Mouse (Mus musculus): ENCODE data around the gene Col5a1. TPM values are rescaled to one million over a fixed set of nuclear protein-coding genes. Genes with fewer than 3 reads are reported as not detected.

Col5a1 gene
- polyA plus RNA-seq, 2 experiments = 6.2 to 6.8 TPM

DNA sequence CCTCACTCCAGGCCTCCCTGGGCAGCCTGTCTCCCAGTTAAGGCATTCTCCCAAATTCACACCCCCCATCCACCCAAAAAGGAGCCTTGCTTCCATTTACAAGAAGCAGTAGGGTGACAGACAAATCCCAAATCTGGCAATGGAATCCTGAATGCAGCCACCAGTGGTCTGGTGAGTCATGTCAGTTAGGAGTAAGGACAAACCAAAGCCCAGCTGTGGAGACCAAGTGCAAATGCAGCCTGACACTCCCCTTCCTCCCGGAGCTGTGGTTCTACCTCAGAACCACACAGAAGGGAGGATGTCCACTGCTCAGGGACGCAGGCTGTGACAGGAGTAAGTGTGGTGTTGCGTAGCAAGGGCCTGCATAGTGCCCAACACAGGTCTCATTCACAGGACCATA lies 11.6 kb upstream of the Col5a1 start:
- Histone ChIP-seq H3K4me3 (ENCODE audit: insufficient read depth in 1 of 2, low read depth in 2 of 2, low read length in 2 of 2) (no peak overlapping the region), H3K4me1 (replicated peaks; ENCODE audit: control insufficient read depth in 2 of 2, insufficient read depth in 2 of 2, low read length in 1 of 2) (peaks cover 0 to 7% of the 10 kb centered on the region in 2 experiments; a peak in 1 of 4 replicates), H3K36me3 (replicated peaks; ENCODE audit: control insufficient read depth, insufficient read depth, low read depth) (no peaks in the 10 kb centered on the region), H3K9ac (replicated peaks) (no peak overlapping the region), H3K9me3 (ENCODE audit: control insufficient read depth, low read length) (no peaks in the 10 kb centered on the region), H3K27ac (no peak overlapping the region), H3K27me3 (ENCODE audit: control insufficient read depth, insufficient read depth, low read length) (no peaks in the 10 kb centered on the region), H3K4me2 (ENCODE audit: low read depth) (no peak overlapping the region)
- TF ChIP-seq EP300 (IDR thresholded peaks at IDR 0.05; ENCODE audit: low read depth) (no peak), CTCF (IDR thresholded peaks at IDR 0.05; ENCODE audit: low read depth) (no peak)
- DNase-seq (ENCODE audit: low read depth in 3 of 3, low spot score in 3 of 3) (no peak), ATAC-seq (ENCODE audit: insufficient read depth) (no peak)
- 50% methylated on average over 3 of the region's 3 CpGs for WGBS (ENCODE audit: insufficient replicate concordance)

DNA sequence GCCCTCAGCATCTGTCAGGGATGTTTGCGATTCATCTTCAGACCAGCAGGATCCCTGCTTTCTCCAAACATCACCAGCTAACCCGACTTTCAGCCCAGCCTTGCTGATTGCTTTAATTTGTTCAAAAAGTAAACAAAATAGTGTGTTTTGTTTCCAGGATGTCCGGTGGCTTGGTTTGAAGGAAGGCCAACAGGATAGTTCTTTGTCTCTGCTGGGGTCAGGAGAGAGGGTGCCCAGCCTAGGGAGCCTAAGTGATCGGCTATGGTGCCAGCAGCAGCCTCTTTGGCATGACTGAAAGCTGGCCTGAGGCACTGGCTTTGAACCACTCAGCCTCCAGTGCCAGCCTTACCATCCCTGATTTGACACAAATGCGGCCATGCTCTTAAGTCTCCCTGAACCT lies 11.0 kb upstream of the Col5a1 start:
- no peaks in the 10 kb centered on the region for H3K27me3 ChIP-seq (ENCODE audit: control insufficient read depth, insufficient read depth, low read length)
- H3K27ac ChIP-seq = no peak overlapping the region
- no peak overlapping the region for H3K4me2 ChIP-seq (ENCODE audit: low read depth)
- peaks cover 0 to 7% of the 10 kb centered on the region in 2 experiments; a peak in 1 of 4 replicates for H3K4me1 ChIP-seq (replicated peaks; ENCODE audit: control insufficient read depth in 2 of 2, insufficient read depth in 2 of 2, low read length in 1 of 2)
- H3K9ac ChIP-seq (replicated peaks) = no peak overlapping the region
- no peak for DNase-seq (ENCODE audit: low read depth in 3 of 3, low spot score in 3 of 3)
- TF ChIP-seq CTCF (IDR thresholded peaks at IDR 0.05; ENCODE audit: low read depth) (no peak), EP300 (IDR thresholded peaks at IDR 0.05; ENCODE audit: low read depth) (no peak)
- no peaks in the 10 kb centered on the region for H3K36me3 ChIP-seq (replicated peaks; ENCODE audit: control insufficient read depth, insufficient read depth, low read depth)
- no peaks in the 10 kb centered on the region for H3K9me3 ChIP-seq (ENCODE audit: control insufficient read depth, low read length)
- no peak overlapping the region for H3K4me3 ChIP-seq (ENCODE audit: insufficient read depth in 1 of 2, low read depth in 2 of 2, low read length in 2 of 2)
- ATAC-seq (ENCODE audit: insufficient read depth) = no peak
- WGBS (ENCODE audit: insufficient replicate concordance) = 50% methylated on average over 5 of the region's 5 CpGs

DNA sequence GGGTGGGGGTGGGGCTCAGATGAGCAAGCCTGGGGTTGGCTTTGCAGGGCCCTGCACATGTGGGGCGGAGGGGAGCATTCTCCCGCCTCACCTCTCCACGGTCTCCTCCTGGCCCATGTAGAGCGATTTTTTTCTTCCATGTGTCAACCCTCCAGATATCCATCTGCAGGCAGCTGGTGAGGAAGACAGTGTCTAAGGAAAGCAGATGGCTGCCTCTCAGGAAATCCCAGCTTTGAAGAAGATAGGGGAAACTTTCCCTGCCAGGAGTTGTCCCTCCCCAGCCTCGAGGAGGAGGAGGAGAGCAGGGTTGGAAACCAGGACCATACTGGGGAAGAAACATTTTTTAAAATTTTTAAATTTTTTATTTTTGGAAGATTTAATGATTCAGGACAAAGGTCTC lies 10.4 kb upstream of the Col5a1 start:
- no peaks in the 10 kb centered on the region for H3K9me3 ChIP-seq (ENCODE audit: control insufficient read depth, low read length)
- no peak overlapping the region for H3K4me3 ChIP-seq (ENCODE audit: insufficient read depth in 1 of 2, low read depth in 2 of 2, low read length in 2 of 2)
- H3K27ac ChIP-seq = no peak overlapping the region
- WGBS (ENCODE audit: insufficient replicate concordance) = 58% methylated on average over 5 of the region's 5 CpGs
- no peak overlapping the region for H3K4me2 ChIP-seq (ENCODE audit: low read depth)
- DNase-seq (ENCODE audit: low read depth in 3 of 3, low spot score in 3 of 3) (no peak), ATAC-seq (ENCODE audit: insufficient read depth) (no peak)
- H3K27me3 ChIP-seq (ENCODE audit: control insufficient read depth, insufficient read depth, low read length) = no peaks in the 10 kb centered on the region
- no peaks in the 10 kb centered on the region for H3K36me3 ChIP-seq (replicated peaks; ENCODE audit: control insufficient read depth, insufficient read depth, low read depth)
- peaks cover 0 to 3% of the 10 kb centered on the region in 2 experiments; a peak in 1 of 4 replicates for H3K4me1 ChIP-seq (replicated peaks; ENCODE audit: control insufficient read depth in 2 of 2, insufficient read depth in 2 of 2, low read length in 1 of 2)
- no peak overlapping the region for H3K9ac ChIP-seq (replicated peaks)
- TF ChIP-seq EP300 (IDR thresholded peaks at IDR 0.05; ENCODE audit: low read depth) (no peak), CTCF (IDR thresholded peaks at IDR 0.05; ENCODE audit: low read depth) (no peak)

DNA sequence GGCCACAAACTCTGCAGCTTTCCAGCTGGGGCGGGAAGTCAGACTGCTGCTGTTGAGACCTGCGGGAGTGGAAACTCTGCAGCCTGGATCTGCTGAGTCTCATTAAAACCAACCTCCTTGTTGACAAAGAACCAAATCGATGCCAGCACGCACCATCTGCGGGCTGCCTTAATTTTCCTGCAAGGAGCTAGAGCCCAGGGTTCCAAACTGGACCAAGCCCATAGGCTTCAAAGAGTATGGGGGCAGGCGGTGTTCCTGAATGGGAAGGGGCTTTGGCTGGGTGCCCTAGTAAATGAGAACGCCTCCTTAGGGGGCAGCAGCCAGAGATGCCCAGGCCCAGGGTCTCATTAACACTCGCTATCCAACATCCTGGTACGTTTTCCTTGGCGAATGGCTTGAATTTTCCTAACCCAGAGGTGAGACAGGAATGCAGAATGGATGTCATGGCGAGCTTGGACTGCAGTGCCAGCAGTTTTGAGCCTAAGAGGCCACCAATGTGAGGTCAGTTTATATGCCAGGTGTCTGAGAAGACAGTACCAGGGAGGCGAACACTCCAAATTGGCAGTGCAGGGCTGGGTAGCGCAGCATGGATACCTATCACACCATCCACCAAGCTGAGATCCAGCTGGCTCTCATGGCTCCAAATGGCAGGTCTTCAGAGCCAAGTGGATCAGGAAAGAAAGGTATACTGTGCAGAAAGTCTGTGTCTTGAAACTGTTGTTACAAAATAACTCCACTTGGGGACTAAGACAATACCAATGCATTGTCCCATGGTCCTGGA lies 9.3 kb upstream of the Col5a1 start:
- no peak overlapping the region for H3K4me2 ChIP-seq (ENCODE audit: low read depth)
- no peaks in the 10 kb centered on the region for H3K4me1 ChIP-seq (replicated peaks; ENCODE audit: control insufficient read depth in 2 of 2, insufficient read depth in 2 of 2, low read length in 1 of 2)
- H3K36me3 ChIP-seq (replicated peaks; ENCODE audit: control insufficient read depth, insufficient read depth, low read depth) = no peaks in the 10 kb centered on the region
- no peaks in the 10 kb centered on the region for H3K9me3 ChIP-seq (ENCODE audit: control insufficient read depth, low read length)
- H3K4me3 ChIP-seq (ENCODE audit: insufficient read depth in 1 of 2, low read depth in 2 of 2, low read length in 2 of 2) = no peak overlapping the region
- 62% methylated on average over 13 of the region's 13 CpGs for WGBS (ENCODE audit: insufficient replicate concordance)
- H3K27me3 ChIP-seq (ENCODE audit: control insufficient read depth, insufficient read depth, low read length) = no peaks in the 10 kb centered on the region
- H3K27ac ChIP-seq = no peak overlapping the region
- ATAC-seq (ENCODE audit: insufficient read depth) (no peak), DNase-seq (ENCODE audit: low read depth in 3 of 3, low spot score in 3 of 3) (no peak)
- TF ChIP-seq EP300 (IDR thresholded peaks at IDR 0.05; ENCODE audit: low read depth) = no peak
- TF ChIP-seq CTCF (IDR thresholded peaks at IDR 0.05; ENCODE audit: low read depth) = no peak
- no peak overlapping the region for H3K9ac ChIP-seq (replicated peaks)

DNA sequence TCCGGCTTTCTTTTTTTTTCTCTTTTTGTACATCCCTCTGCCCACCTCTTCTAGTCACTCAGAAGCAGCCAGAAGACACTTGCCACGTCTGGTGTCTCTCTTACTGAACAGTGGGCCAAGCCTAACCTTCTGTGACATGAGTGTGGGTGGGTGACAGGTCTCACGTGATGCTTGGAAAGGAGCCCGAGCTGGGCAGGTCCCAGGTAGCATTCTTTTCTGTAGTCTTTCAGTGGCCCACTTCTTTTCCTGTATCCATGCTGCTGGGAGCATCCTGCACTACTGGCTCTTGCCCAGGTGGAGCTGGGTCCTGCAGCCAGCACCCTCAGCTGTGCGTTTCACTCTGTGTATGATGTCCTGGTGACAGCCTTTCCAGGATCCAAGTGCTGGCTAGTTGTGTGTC lies 8.2 kb upstream of the Col5a1 start:
- DNase-seq (ENCODE audit: low read depth in 3 of 3, low spot score in 3 of 3) = no peak
- no peak for TF ChIP-seq EP300 (IDR thresholded peaks at IDR 0.05; ENCODE audit: low read depth)
- TF ChIP-seq CTCF (IDR thresholded peaks at IDR 0.05; ENCODE audit: low read depth) = no peak
- Histone ChIP-seq H3K27me3 (ENCODE audit: control insufficient read depth, insufficient read depth, low read length) (no peaks in the 10 kb centered on the region), H3K9me3 (ENCODE audit: control insufficient read depth, low read length) (no peaks in the 10 kb centered on the region), H3K9ac (replicated peaks) (no peak overlapping the region), H3K4me3 (ENCODE audit: insufficient read depth in 1 of 2, low read depth in 2 of 2, low read length in 2 of 2) (no peak overlapping the region), H3K4me2 (ENCODE audit: low read depth) (no peak overlapping the region), H3K4me1 (replicated peaks; ENCODE audit: control insufficient read depth in 2 of 2, insufficient read depth in 2 of 2, low read length in 1 of 2) (no peaks in the 10 kb centered on the region), H3K27ac (no peak overlapping the region), H3K36me3 (replicated peaks; ENCODE audit: control insufficient read depth, insufficient read depth, low read depth) (no peaks in the 10 kb centered on the region)
- no peak for ATAC-seq (ENCODE audit: insufficient read depth)
- 53% methylated on average over 5 of the region's 5 CpGs for WGBS (ENCODE audit: insufficient replicate concordance)
